Mouse (Mus musculus): Measurements from ENCODE around the gene Nr2f6.

Nr2f6 gene

DNA sequence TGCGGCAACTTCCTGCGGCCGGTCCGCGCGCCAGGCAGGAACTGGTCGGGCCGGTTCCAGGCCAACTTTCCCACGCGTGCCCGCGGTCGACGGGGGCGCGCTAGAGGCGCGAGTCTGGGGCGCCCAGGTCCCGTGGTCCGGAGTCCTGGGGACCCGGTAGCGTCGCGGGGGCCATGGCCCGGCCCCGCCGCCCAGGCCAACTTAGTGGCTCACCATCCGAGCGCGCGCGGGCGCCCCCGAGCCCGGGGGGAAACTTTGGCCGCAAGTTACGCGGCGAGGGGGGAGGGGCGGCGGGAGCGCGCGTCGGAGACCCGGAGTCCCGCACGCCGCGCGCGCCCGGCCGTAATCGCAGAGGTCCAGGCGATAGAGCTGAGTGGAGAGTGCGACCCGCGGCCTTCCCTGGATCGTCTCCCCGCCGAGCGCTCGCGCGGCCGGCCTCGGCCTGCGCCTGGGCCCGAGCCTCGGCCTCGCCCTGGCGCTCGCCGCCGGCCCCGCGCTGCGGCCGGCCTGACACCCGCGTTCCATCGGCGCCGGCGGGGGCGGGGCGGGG lies at the start of gene Nr2f6:
Nr2f6 (minus strand) TSS at position 540 of the 550 bp plus-strand sequence.
- DNase-seq = peak; percentile 99

- DNase-seq = no peak
These were observed 40.4 kb upstream of the Nr2f6 start for GRCm38 (mm10) chr8:71422121-71422520.

DNA sequence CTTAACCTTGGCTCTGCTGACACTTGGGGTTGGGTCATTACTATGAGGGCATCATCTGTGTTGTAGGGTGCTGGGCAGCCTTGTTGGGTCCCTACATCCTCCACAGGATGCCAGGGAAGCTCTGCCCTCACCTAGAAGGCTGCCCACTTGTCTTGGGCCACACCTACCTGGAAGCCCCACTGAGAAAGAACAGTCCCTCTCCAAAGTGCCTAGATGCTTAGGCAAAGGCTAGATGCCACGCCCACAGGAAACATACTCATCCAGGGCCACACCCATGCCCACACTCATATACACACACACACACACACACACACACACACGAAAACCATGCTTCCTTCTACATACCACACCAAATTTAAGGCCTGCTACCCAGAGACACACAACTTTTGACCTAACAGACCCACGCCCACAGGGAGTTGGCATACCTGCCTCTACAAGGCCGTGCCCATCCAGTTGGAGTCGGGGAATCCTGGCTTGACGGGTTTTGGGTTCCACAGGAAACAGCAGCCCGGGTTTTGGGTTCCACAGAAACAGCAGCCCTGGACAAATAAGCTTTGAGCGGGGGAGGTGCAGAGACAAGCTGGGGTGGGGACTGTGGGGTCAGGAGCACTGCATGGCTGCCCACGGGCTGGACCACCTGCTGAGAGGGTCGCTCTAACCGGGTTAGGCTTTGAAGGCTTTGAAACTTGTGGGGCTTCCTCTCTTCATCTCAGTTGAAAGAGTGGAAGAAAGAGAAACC lies 29.9 kb upstream of the Nr2f6 start:
- peak; percentile 90 for DNase-seq

- DNase-seq = peak; percentile 87
These were observed 26.5 kb upstream of the Nr2f6 start for GRCm38 (mm10) chr8:71408231-71408630.

- DNase-seq = peak; percentile 90
These were observed 25.7 kb upstream of the Nr2f6 start for GRCm38 (mm10) chr8:71407441-71407840.

GRCm38 (mm10) chr8:71406099-71407015 lies 24.6 kb upstream of the Nr2f6 start:
- peak; percentile 97 for DNase-seq

- peak; percentile 99 for DNase-seq
These were observed 23.8 kb upstream of the Nr2f6 start, which contains the start of gene Ankle1 for GRCm38 (mm10) chr8:71405401-71406098. Gene Ankle1, plus strand, starts transcription at chr8:71406010.

- peak; percentile 91 for DNase-seq
These were observed 23.2 kb upstream of the Nr2f6 start for GRCm38 (mm10) chr8:71404951-71405351.

GRCm38 (mm10) chr8:71404011-71404410 lies 22.3 kb upstream of the Nr2f6 start:
- DNase-seq = peak; percentile 92

DNA sequence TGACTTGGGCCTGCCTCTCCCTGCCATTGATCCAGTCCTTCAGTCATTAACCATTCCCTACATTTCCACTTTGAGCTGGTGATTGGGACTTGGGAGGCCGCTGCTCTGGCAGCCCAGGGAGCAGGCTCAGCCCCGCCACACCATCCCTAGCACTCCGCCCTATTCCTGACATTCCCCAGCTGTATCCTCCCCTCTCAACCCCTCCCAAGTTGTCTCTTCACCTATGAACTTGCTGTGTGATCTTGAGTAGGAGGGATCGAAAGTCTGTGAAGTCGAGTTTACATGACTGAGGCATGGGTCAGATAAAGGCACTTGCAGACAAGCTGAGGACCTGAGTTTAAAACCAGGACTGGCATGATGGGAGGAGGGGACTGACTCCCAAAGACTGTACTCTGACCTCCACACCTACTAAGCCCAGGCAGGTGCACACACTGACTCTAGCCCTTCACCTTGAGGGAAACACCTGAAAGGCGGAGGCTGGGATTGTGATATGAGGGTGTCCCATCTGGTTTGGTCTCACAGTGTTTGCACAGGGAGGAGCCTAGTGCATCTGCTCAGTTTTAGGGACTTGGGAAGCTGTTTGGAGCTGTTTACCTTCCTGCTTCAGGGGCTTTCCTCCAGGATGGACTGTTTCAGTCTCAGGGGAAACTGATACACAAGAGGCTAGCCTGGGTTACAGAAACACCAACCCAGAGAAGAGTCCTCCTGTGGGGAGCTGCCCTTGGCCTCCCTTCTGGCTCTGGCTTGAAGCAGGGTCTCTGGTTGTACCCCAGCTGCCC lies 21.5 kb upstream of the Nr2f6 start:
- DNase-seq = peak; percentile 86

GRCm38 (mm10) chr8:71402446-71402964 lies 20.7 kb upstream of the Nr2f6 start:
- peak; percentile 90 for DNase-seq

DNA sequence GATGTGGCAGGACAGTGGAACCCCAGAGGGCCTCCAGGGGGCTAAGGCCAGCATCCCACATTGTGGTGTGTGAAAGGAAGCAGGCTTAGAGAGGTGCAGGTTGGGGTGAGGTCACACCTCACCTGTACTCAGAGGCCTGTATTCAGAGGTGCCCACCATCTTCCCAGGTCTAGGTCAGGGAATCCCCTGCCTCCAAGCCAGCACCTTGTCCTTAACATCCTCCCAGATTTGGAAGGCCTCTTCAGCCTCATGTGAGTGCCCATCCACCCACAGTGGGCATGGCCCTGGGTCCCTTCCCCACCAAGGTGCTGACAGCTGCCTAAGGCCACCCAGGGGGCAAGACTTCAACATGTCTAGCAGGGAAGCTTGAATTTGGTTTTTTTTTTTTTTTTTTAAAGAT lies 19.7 kb upstream of the Nr2f6 start:
- DNase-seq = peak; percentile 91

DNA sequence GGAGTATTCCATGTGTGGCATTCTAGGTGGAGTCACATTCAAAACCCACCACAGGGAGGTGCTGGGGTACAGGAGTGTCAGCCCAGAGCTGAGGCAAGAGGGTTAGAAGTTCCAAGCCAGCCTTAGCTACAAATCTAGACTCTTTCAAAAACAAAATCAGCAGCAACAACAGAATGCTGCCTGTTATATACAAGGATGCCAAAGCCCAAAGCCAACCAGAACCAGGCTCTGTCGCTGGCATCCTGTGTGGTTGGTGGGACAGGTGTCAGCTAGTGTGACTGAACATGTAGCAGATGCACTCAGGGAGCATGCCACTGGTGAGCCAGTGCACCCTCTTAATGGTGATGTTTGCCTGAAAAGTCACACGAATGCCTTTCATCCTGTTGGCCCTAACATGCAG lies 19.1 kb upstream of the Nr2f6 start:
- DNase-seq = peak; percentile 64

DNA sequence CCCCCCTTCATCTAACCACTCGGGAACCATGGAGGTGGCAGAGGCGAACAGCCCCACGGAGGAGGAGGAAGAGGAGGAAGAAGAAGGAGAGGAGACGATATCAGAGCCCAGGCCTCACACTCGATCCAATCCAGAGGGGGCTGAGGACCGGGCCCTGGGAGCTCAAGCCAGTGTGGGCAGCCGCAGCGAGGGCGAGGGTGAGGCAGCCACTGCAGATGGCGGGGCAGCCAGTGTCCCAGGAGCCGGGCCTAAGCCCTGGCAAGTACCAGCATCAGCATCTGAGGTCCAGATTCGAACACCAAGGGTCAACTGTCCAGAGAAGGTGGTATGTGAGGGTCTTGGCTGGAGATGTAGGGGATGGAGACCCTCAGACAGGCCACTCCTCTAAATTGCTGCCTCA lies 15.9 kb upstream of the Nr2f6 start:
- peak; percentile 94 for DNase-seq

DNA sequence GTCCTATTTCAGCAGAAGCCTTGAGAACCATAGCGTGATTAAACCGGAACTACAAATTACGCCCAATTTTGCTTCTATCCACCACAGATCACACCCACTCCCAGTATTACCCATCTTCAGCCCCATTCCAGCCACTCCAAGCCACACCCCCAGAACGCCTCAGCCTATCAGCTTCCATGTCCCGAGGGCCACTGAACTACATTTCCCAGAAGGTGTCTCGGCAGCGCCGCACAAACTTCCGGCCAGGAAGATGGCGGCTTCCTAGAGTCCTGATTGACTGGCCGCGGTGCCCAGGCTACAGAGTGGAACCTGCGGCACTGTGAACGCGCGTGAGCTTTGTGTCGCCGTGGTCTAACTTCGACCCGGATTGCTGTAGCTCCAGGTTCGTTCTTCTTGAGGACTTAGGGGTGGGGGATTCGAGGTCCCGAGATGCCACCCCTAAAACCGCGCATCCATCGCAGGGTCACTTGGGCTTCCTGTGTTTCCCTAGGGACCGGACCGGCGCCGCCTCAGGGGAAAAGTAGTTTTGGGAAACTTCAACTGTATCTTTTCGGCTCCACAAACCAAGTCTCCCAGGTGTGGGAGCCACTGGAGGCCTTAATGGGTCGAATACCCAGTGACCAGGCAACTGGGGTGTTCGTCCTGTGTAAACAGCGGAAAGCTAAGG lies 15.0 kb upstream of the Nr2f6 start, which contains the start of gene Babam1:
Babam1 (plus strand) TSS at position 223 of the 667 bp plus-strand sequence.
- DNase-seq = peak; percentile 100

DNA sequence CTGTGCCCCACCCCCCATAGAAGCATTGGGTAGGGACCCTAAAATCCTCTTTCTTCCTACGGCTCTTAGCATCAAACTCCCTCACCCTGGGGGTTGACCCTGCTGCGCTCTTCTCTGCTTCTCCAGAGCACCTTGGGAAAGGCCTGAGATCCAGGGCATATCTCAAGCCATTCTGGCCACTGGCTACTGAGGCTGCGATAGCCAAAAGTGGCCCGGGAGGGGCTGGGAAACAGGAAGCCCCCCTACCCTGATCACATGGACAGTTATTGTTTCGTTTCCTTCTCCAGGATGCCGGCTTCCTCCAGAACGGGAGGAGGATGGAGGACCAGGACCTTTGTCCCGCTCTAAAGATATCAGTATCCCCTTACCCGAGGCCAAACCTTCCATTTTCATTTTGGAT lies 13.9 kb upstream of the Nr2f6 start, which contains the start of gene Ushbp1:
Ushbp1 (minus strand) TSS at position 174 of the 400 bp plus-strand sequence.
- DNase-seq = peak; percentile 99

DNA sequence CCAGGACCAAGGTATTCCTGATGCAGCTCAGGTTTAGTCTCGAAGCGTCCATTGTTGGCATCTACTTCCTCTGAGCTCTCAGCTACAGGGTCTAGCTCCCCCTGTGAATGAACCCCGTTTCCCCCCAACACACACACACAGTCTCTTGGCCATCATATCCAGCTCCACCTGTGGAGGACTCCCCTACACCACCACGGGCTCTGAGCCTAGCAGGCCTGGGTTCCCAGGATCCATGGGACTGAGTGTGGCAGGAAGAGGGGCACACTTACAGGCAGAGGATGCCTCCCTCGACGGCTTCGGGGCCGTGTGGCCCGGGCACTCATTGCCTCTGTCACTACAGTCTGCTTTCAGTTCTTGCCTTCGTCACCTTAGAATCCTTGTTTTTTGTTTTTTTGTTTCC lies 13.3 kb upstream of the Nr2f6 start:
- peak; percentile 92 for DNase-seq

- DNase-seq = peak; percentile 93
These were observed 12.7 kb upstream of the Nr2f6 start for GRCm38 (mm10) chr8:71394481-71394880.

DNA sequence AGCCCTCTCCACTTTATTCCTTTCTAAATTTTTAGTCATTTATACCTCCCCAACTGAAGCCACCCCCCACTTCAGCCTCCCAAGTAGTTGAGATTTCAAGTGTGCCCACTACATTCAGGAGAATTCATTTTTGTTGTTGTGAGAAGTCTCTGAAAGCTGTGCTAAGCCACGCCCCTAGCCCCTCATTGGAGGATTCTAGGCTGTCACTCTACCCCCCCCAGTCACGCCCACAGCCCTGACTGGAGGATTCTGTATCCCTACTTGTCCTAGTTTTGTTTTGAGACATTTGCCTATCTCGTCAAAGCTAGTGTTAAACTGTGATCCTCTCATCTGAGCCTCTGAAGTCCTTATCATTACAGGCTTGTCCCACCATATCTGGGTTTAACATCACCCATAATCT lies 11.1 kb upstream of the Nr2f6 start:
- DNase-seq = peak; percentile 87

GRCm38 (mm10) chr8:71392391-71392790 lies 10.6 kb upstream of the Nr2f6 start:
- DNase-seq = peak; percentile 90

GRCm38 (mm10) chr8:71391696-71392095 lies 9.9 kb upstream of the Nr2f6 start:
- peak; percentile 82 for DNase-seq

Measured in heart, adult 11 months (tissue).